Mouse (Mus musculus): ENCODE data around the gene Ptn.
"Not testable (repeated sequence)": the region's sequence is repeated elsewhere in the genome, so short reads cannot be mapped to it uniquely, and the experiment has no call there.

Gene Ptn

DNA sequence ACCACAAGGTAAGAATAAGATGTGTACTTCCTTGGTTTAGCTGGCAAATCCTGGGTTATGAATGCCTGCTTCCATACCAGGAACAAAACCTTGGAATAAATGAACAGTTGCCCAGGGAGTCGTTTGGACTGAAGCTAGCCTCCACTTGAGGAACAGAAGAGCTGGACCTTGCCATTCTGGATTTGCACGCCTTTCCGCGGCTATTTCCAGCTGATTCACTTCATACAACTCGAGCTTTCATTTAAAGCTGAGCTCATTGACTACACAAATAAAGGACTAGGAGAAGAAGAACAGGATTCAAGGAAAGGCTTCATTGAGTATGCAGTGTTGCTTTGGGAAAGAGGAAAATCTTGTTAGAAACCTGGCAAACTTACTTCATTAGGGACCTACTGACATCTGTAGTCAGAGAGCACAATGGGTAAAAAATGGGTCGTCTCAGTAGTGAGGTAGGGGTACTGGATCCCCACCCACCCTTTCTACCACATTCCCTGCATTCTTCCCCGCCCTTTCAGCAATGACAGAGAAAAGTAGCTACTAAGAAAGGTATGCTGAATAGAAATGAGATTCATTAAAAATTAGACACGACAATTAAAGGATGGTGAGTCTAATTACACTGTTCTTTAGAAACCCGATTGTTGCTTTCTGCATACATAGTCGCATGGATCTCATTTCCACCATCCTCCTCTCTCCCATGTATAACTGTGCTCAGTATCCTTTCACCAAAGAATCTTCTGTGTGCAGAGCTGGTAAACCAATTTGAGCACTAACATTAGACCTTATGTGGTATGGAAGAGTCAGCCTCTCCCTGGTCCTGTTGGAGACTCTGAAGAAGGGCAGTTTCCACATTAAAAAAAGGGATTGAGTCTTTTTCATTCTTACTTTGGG is 54.8 kb downstream of the Ptn start:
- in situ Hi-C loops (cut with MboI), result no loop called here

DNA sequence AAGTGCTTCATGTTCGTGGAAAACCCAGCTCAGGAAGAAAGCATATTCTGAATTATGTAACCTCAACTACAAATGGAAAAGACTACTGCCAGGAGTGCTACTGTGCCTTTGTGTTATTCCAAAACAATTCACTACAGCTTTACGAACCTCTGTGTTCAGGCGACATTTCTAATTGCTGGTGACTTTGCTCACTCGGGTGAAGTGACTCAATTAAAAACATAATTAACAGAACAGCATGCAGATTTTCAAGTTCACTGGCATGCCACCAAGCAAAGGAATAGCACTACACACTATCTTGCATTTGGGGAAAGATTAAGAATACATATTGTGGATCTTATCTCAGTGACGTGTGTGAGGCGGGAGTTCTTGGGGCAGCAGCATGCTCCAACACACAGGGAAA is 57.1 kb downstream of the Ptn start:
- in situ Hi-C loops (cut with MboI), result no loop called here

DNA sequence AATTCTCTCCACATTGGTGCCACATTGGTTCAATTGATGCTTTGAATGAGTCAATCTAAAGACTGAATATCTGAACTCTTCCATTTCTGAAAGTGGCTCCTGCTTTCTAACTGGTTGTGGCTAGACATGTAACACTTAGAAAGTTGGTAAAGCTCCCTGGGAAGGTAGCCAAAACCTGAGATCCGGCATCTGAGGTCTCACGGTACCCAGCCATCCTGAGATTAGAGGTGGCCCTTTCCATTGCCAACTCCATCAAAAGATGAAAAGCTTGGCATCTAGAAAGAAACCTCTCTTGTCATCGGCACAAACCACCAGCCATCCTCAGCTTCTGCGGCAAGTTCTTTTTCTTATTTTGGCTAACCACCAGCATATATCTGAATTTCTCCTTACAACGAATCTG is 70.2 kb downstream of the Ptn start:
- in situ Hi-C loops (cut with MboI), result no loop called here

- in situ Hi-C loops (cut with MboI), result no loop called here
These were observed 73.3 kb downstream of the Ptn start for GRCm38 (mm10) chr6:36736763-36737162.

- in situ Hi-C loops (cut with MboI), result not testable (repeated sequence)
These were observed 74.4 kb downstream of the Ptn start for GRCm38 (mm10) chr6:36735622-36736021.

DNA sequence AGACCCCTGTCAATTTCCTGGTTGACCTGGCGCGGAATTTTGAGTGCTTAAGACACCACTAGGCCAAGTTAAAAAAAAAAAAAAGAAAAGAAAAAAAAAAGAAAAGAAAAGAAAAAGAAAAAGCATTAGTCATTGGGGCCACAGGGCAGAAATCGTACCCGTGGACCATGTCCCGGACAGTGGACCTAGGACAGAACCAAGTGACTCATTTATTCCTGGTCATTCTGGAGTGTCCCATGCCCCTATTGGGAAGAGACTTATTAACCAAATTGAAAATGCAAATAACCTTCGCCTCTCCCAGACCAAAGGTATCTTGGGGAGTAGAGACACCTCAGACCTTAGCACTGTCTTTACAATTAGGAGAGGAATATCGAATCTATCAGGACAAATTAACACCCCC is 80.2 kb downstream of the Ptn start:
- in situ Hi-C loops (cut with MboI), result not testable (repeated sequence)

GRCm38 (mm10) chr6:36728079-36728478 is 81.9 kb downstream of the Ptn start:
- in situ Hi-C loops (cut with MboI), result no loop called here

- in situ Hi-C loops (cut with MboI), result no loop called here
These were observed 84.4 kb downstream of the Ptn start for GRCm38 (mm10) chr6:36725509-36726160.

DNA sequence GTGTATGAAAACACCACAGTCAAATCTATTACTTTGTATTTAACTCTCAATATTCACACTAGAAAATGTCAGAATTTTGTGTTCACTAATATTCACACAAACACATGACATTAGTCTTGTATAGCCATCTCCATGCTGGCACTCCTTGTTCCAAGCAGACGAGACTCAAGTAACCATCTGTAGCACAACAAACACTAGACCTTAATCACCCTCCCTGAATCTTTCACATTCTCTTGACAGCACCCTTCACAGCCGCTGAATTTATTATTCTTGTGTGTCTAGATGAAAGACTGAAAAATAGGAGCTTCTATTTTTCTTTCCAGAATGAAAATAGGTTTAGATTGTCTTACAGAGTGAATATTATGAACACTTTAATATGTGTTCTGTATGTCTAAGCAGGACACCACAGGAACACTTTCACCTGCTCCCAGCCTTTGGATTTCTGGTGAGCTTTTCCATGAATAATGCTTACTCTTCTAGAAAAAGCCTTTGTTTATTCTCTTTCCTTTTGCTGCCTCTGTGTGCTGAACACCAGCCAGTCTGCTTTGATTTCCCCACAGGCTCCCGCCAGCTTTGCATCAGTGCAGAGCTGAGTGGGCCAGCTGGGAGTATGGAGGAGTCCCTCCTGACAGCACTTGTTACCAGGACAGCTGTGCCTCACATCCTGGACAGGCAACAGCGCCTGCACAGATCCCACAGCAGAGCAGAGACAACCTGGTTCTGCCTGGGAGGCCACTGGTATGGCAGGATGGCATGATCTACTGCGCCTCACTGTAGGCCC is 87.1 kb downstream of the Ptn start:
- in situ Hi-C loops (cut with MboI), result no loop called here

- in situ Hi-C loops (cut with MboI), result no loop called here
These were observed 96.7 kb downstream of the Ptn start for GRCm38 (mm10) chr6:36713329-36713728.

- in situ Hi-C loops (cut with MboI), result no loop called here
These were observed 114.5 kb downstream of the Ptn start for GRCm38 (mm10) chr6:36695481-36695880.

DNA sequence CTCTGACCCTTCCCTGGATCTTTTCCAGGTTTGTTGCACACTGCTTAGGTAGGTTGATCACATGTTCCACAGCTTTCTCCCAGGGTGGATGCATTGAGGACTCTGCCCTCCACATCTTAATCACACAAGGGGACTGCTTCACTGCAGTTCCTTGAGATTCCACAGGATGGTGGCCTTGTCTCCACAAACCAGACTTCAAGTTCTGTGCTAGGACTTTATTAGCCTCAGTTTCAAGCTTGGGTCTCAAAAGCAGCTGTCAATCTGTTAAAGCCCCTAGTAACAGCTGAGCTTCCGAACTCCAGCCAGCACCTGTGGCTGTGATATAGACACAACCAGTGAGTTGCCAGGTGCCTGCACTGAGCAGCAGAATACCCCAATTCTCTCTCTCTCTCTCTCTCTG is 118.5 kb downstream of the Ptn start:
- in situ Hi-C loops (cut with MboI), result no loop called here

DNA sequence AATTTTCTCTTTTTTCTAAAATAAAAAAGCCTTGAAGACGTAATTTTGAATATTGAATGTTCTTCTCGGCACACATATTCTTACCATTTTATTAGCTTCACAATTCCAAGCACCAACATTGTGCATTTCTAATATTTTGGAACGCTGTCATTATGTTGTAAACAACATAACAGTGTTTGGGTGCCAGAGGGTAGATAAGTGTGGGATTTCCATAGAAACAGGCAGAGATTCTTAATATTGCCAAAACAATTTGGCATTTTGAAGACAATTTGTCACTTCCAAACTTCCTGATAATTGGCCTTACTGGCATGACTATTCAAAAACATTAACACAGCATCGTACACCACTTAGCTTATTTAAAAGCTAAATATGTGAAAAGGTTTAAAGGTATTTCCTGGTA is 119.1 kb downstream of the Ptn start:
- in situ Hi-C loops (cut with MboI), result no loop called here

DNA sequence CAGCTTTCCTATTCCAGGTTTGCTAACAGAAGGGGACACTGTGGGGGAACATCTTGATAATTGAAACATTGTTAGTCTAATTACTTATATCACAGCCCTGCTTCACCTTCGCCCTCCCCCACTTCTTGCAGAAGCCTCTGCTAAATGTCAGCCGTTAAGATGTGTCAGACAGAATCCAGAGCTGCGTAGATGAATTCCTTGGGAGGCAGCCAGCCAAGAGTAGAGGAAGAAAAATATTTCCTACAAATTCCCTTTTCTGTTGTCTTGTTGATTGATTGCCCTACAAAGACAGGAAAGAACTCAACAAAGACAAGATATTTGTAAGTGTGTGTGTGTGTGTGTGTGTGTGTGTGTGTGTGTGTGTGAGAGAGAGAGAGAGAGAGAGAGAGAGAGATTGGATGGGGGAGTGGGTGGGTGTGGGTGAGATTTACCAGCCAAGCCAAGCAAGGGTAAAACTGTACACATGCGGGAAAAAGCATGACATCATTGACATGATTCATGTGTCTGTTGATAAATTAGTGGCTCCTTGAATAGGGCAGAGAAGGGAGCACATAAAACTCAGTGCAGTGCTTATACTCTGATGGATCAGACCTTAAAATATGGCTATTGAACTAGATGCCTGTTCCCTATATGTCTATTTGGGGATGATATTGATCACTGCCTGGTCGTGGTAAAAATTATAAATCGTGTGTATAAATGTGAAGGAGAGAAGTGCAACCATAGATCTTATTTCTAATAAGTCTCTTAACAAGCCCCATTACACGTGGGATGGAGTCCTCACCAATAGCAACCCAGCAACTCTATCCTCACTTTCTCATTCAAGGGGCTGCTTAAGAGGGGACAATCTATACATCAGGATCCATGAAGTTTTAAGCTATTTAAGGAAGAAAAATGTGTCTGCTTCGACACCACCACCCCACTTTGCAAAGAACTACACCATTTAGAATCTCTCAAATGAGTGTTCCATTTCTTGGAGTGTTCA is 133.0 kb downstream of the Ptn start:
- in situ Hi-C loops (cut with MboI), result no loop called here

GRCm38 (mm10) chr6:36672399-36673221 is 137.4 kb downstream of the Ptn start:
- in situ Hi-C loops (cut with MboI), result no loop called here

GRCm38 (mm10) chr6:36671274-36671673 is 138.7 kb downstream of the Ptn start:
- in situ Hi-C loops (cut with MboI), result no loop called here

Measured in mature B cell (primary cell).